Mouse (Mus musculus) CH12.LX (cell line): Measurements from ENCODE around the gene Lrrc55. TPM values are rescaled to one million over a fixed set of nuclear protein-coding genes. Genes with fewer than 3 reads are reported as not detected.
A peak's percentile ranks its signal among the peaks of the same experiment; 100 is the strongest.

Source experiments
- DNase-seq: peaks from one replicate; pipeline ENCODE4 v3.0.0-alpha.2; 2013; ENCODE audit errors: extremely low read depth
- H3K27ac ChIP-seq: 2 replicates; pipeline ENCODE4 v1.5.1; 2012; ENCODE audit warnings: low read depth, mild to moderate bottlenecking, control low read depth, moderate library complexity; ENCODE audit not compliant: insufficient read depth
- H3K27me3 ChIP-seq: replicated peaks from 2 replicates; pipeline ENCODE3; 2012; ENCODE audit warnings: inconsistent platforms
- H3K36me3 ChIP-seq, 2 experiments: replicated peaks in 1 of 2; 2 replicates each; pipeline versions ENCODE3 to v1.6.1; 2012; ENCODE audit warnings: inconsistent platforms in 1 of 2, low read length in 1 of 2, mild to moderate bottlenecking in 1 of 2, mixed read lengths in 1 of 2, moderate library complexity in 1 of 2; ENCODE audit not compliant: control insufficient read depth in 1 of 2, insufficient read depth in 1 of 2
- H3K4me1 ChIP-seq, 2 experiments: 2 replicates each; pipeline ENCODE4 v1.6.1; 2012; ENCODE audit warnings: inconsistent platforms in 1 of 2, moderate library complexity in 1 of 2; ENCODE audit not compliant: insufficient read depth in 2 of 2, control insufficient read depth in 1 of 2
- H3K4me2 ChIP-seq: 2 replicates; pipeline ENCODE4 v1.6.1; 2012; ENCODE audit warnings: low read depth, mild to moderate bottlenecking, control low read depth; ENCODE audit not compliant: poor library complexity, insufficient read depth, severe bottlenecking
- H3K4me3 ChIP-seq, 3 experiments: fragments of 150-350 bp in 1 of 3; sonication (generic) in 1 of 3; replicated peaks in 1 of 3; 2 replicates each; pipeline versions ENCODE3 to v1.5.1; 2011 to 2012; ENCODE audit warnings: low read depth in 2 of 3, low read length in 2 of 3, mild to moderate bottlenecking in 2 of 3, moderate library complexity in 2 of 3, control low read depth in 1 of 3, improper control_type of control experiment in 1 of 3, inconsistent platforms in 1 of 3, mixed read lengths in 1 of 3; ENCODE audit not compliant: poor library complexity in 1 of 3
- H3K79me2 ChIP-seq: replicated peaks from 2 replicates; pipeline ENCODE4 v1.6.1; 2012; ENCODE audit warnings: mild to moderate bottlenecking, moderate library complexity; ENCODE audit not compliant: control insufficient read depth, poor library complexity, insufficient read depth, severe bottlenecking; ENCODE audit errors: extremely low read depth
- H3K9ac ChIP-seq: 2 replicates; pipeline ENCODE4 v1.6.1; 2012; ENCODE audit warnings: low read depth, mild to moderate bottlenecking, control low read depth, moderate library complexity; ENCODE audit not compliant: insufficient read depth
- H3K9me3 ChIP-seq: replicated peaks from 2 replicates; pipeline ENCODE3; 2012; ENCODE audit warnings: low read length, inconsistent platforms, mixed read lengths
- CHD2 ChIP-seq: IDR thresholded peaks from 2 replicates; pipeline ENCODE4 v1.6.1; 2011; ENCODE audit warnings: low read length, improper control_type of control experiment
- ELF1 ChIP-seq: IDR thresholded peaks from 2 replicates; pipeline ENCODE4 v1.6.1; 2014; ENCODE audit warnings: low read depth, mild to moderate bottlenecking, inconsistent platforms, low read length, improper control_type of control experiment
- EP300 ChIP-seq: IDR thresholded peaks from 2 replicates; pipeline ENCODE4 v1.6.1; 2011; ENCODE audit warnings: low read length, improper control_type of control experiment
- IRF4 ChIP-seq: IDR thresholded peaks from 2 replicates; pipeline ENCODE4 v1.6.1; 2014; ENCODE audit warnings: low read depth, mild to moderate bottlenecking, inconsistent platforms, low read length, improper control_type of control experiment
- JUND ChIP-seq: conservative IDR thresholded peaks from 2 replicates; pipeline ENCODE4 v1.6.1; 2011; ENCODE audit warnings: low read depth, low read length, improper control_type of control experiment
- KAT2A ChIP-seq: IDR thresholded peaks from 2 replicates; pipeline ENCODE4 v1.6.1; 2012; ENCODE audit warnings: low read length, improper control_type of control experiment, inconsistent platforms; ENCODE audit not compliant: insufficient replicate concordance
- MEF2A ChIP-seq: IDR thresholded peaks from 2 replicates; pipeline ENCODE4 v1.6.1; 2014; ENCODE audit warnings: low read depth, mild to moderate bottlenecking, inconsistent platforms, low read length, improper control_type of control experiment, borderline replicate concordance
- NELFE ChIP-seq: IDR thresholded peaks from 2 replicates; pipeline ENCODE4 v1.6.1; 2011; ENCODE audit warnings: low read depth, low read length, improper control_type of control experiment
- NRF1 ChIP-seq: IDR thresholded peaks from 2 replicates; pipeline ENCODE4 v1.6.1; 2014; ENCODE audit warnings: low read depth, mild to moderate bottlenecking, inconsistent platforms, low read length, improper control_type of control experiment, moderate library complexity
- POLR2AphosphoS2 ChIP-seq: IDR thresholded peaks from 2 replicates; pipeline ENCODE4 v1.6.1; 2011; ENCODE audit warnings: low read depth, low read length, improper control_type of control experiment
- RCOR1 ChIP-seq: conservative IDR thresholded peaks from 2 replicates; pipeline ENCODE4 v1.6.1; 2012; ENCODE audit warnings: low read depth, mild to moderate bottlenecking, inconsistent platforms, low read length, improper control_type of control experiment
- SIN3A ChIP-seq: IDR thresholded peaks from 2 replicates; pipeline ENCODE4 v1.6.1; 2012; ENCODE audit warnings: low read length, improper control_type of control experiment, inconsistent platforms
- SMC3 ChIP-seq: IDR thresholded peaks from 2 replicates; pipeline ENCODE4 v1.6.1; 2011; ENCODE audit warnings: low read depth, low read length, improper control_type of control experiment
- UBTF ChIP-seq: IDR thresholded peaks from 2 replicates; pipeline ENCODE4 v1.6.1; 2012; ENCODE audit warnings: low read depth, mild to moderate bottlenecking, inconsistent platforms, low read length, improper control_type of control experiment, moderate library complexity
- USF1 ChIP-seq: IDR thresholded peaks from 2 replicates; pipeline ENCODE4 v1.6.1; 2014; ENCODE audit warnings: low read depth, mild to moderate bottlenecking, inconsistent platforms, low read length, improper control_type of control experiment
- USF2 ChIP-seq: conservative IDR thresholded peaks from 2 replicates; pipeline ENCODE4 v1.6.1; 2011; ENCODE audit warnings: low read depth, low read length, improper control_type of control experiment
- ZC3H11A ChIP-seq: IDR thresholded peaks from 2 replicates; pipeline ENCODE4 v1.6.1; 2012; ENCODE audit warnings: low read depth, mild to moderate bottlenecking, inconsistent platforms, low read length, improper control_type of control experiment
- ZKSCAN1 ChIP-seq: IDR thresholded peaks from 2 replicates; pipeline ENCODE4 v1.6.1; 2012; ENCODE audit warnings: low read depth, inconsistent platforms, low read length, improper control_type of control experiment, borderline replicate concordance
- dilution Hi-C: fragments of 300-500 bp; cut with MboI; formaldehyde crosslinking; loops from 2 replicates; pipeline ENCODE4 v1.14.3; 2020; ENCODE audit warnings: low sequenced_read_pairs; ENCODE audit not compliant: extremely low pct_unique_long_range_greater_than_20kb, extremely low pct_ligation_motif_present
- in situ Hi-C: fragments of 300-500 bp; cut with MboI; formaldehyde crosslinking; loops from 3 replicates; pipeline ENCODE4 v1.14.3; 2019; ENCODE audit warnings: low sequenced_read_pairs, low pct_ligation_motif_present, low pct_unique_long_range_greater_than_20kb, mixed read lengths
- polyA plus RNA-seq: library from polyadenylated mRNA; unstranded; fragments of >175 nt; gene quantifications from 2 replicates; pipeline ENCODE4 v1.2.1, GENCODE M21; 2012; ENCODE audit warnings: low read depth; ENCODE audit not compliant: insufficient read length
- total RNA-seq, 2 experiments: library from RNA; depleted of rRNA; stranded (reverse); fragments of 300-350 nt in 1 of 2; fragments of >200 nt in 1 of 2; gene quantifications; 2 replicates each; pipeline ENCODE4 v1.2.3; 2012 to 2014

Lrrc55 gene
- total and polyA plus RNA-seq, 3 experiments = not detected

DNA sequence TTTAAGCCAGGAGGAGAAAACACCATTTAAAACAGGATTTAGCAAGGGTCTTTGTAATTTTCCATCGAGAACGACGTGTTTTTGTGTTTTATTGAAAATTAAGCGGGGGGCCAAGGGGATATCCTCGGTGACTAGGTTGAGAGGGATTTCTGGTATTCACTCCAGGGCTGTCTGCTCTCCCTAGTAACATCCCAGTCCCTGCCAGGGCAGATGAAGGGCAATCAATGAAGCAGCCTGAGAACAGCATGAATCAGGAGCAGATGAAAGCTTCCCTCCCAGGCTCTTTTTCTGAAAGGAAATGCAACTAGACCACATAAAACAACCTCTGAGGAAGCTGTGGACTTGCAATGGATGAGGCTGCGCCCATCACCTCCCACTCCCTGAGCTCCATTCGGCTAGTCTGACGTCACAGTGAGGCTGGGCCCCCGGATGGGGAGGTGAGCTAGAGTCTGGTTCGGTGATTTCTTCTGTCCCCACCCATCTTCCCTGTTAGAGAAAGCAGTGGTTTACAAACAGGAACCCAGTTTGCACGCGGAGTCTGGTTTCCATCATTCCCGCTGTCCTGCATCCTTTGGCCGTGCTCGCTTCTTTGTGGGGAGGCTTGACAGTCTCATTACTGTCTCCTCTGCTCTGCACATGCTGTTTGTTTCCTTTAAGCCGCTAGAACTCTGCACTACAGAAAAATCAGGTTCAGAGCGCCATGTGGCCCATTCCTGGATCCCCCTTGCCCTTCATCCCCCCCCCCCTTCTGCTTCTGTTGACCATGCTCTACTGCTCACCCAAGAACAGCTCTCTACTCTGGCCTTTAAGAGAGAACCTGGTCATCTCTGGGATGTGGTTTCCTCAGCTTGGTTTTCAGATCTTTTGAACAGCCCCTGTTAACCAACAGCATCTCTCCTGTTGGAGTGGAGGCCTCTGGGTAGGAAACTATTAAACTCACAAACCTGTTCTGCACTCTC, 27.5 kb upstream of the Lrrc55 start:
- Histone ChIP-seq H3K9ac (no peak overlapping the region), H3K27ac (no peak overlapping the region), H3K27me3 (no peaks in the 10 kb centered on the region), H3K4me2 (0 out of 2 replicates have a peak overlapping the region, but pooled peaks have one; percentile 22), H3K36me3 (no peaks in the 10 kb centered on the region), H3K9me3 (no peaks in the 10 kb centered on the region), H3K4me3 (no peak overlapping the region), H3K79me2 (no peaks in the 10 kb centered on the region), H3K4me1 (no peaks in the 10 kb centered on the region)
- TF ChIP-seq KAT2A (no peak), ELF1 (no peak), CHD2 (no peak), NELFE (no peak), IRF4 (no peak), USF1 (no peak), ZKSCAN1 (no peak)
- no peak for DNase-seq
- dilution Hi-C loops (no loop called here), in situ Hi-C loops (loop anchor here (25.0 kb wide), 1 partner anchor 337 kb away; the partner anchor contains the start of gene Rtn4rl2)

DNA sequence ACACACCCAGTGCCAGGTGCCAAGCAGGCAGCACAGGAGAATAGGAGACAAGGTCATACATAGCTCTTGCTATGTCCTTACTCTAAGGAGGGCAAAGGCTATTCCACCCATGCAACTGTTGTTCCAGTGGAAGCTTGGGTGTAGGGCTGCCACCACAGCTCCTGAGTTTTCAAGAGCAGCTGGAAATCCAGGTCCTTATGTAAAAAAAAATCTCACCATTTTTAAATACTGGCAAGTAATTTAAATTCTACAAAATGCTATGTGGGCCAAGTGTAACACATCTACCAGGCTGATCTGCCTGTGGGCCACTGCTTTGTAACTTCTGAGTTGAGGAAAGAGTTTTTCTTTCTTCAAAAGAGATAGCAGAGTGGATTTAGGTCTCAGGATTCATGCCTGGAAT, 19.6 kb upstream of the Lrrc55 start:
- TF ChIP-seq NELFE (no peak), SIN3A (no peak), SMC3 (no peak), IRF4 (no peak), MEF2A (no peak), POLR2AphosphoS2 (no peak), NRF1 (no peak), ZC3H11A (no peak), EP300 (no peak), USF2 (no peak), JUND (no peak), USF1 (no peak), KAT2A (no peak), RCOR1 (no peak), UBTF (no peak)
- dilution Hi-C loops = no loop called here
- Histone ChIP-seq H3K27me3 (peaks cover 18% of the 10 kb centered on the region), H3K4me2 (no peak overlapping the region), H3K4me1 (0 out of 4 replicates have a peak, but pooled peaks cover 0 to 2% of the 10 kb centered on the region in 2 experiments), H3K79me2 (no peaks in the 10 kb centered on the region), H3K9ac (no peak overlapping the region), H3K9me3 (no peaks in the 10 kb centered on the region), H3K36me3 (no peaks in the 10 kb centered on the region), H3K27ac (no peak overlapping the region), H3K4me3 (no peak overlapping the region)
- no peak for DNase-seq
- in situ Hi-C loops = no loop called here
